Mouse (Mus musculus) kidney, adult 2 months (tissue): ENCODE measurements around the gene St3gal3.

Experiments used
- CTCF ChIP-seq: fragments of 200-500 bp; conservative IDR thresholded peaks from 2 replicates; pipeline ENCODE4 v1.5.1; 2011; ENCODE audit warnings: low read depth, mild to moderate bottlenecking, control low read depth, low read length, moderate library complexity, mixed read lengths; ENCODE audit not compliant: insufficient read depth, insufficient read length
- POLR2A ChIP-seq: fragments of 200-500 bp; IDR thresholded peaks from one replicate; pipeline ENCODE4 v1.6.1; 2011; ENCODE audit warnings: low read depth, low read length, control low read depth

DNA sequence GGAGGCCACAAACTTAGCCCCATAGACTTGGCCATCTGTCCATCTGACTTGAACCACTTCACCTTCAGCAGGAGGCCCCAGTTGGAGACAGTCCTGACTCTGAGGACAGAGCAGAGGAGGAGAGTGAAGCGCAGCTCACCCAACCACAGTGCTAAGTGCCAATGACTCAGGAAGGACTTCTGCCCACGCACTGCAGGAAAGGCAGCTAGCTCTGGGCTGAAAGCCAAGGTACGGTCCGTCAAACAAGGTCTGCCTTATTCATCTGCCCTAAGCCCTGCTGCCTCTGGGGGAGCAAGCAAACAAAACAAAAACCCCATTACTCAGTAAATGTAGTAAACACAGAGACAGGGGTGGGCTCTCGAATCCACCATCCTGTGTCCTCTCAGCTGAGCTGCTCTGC is 4.2 kb upstream of the St3gal3 start:
- TF ChIP-seq CTCF: peak; percentile 25; the same call in 1 of the 2 replicates
- no peak for TF ChIP-seq POLR2A
